Mouse (Mus musculus) heart, adult 2 months (tissue): ENCODE measurements around the gene Dok4.

Source experiments
- CTCF ChIP-seq: fragments of 200-600 bp; IDR thresholded peaks from 2 replicates; pipeline ENCODE4 v1.8.1; 2022; ENCODE audit warnings: antibody characterized with exemption, mild to moderate bottlenecking, moderate library complexity
- EP300 ChIP-seq: fragments of 200-500 bp; IDR thresholded peaks from 2 replicates; pipeline ENCODE4 v1.6.1; 2011; ENCODE audit warnings: low read depth, low read length, control low read depth; ENCODE audit not compliant: insufficient read depth
- POLR2A ChIP-seq: fragments of 200-500 bp; IDR thresholded peaks from 2 replicates; pipeline ENCODE4 v1.6.1; 2011; ENCODE audit warnings: mild to moderate bottlenecking, low read depth, low read length, control low read depth; ENCODE audit not compliant: insufficient read depth

DNA sequence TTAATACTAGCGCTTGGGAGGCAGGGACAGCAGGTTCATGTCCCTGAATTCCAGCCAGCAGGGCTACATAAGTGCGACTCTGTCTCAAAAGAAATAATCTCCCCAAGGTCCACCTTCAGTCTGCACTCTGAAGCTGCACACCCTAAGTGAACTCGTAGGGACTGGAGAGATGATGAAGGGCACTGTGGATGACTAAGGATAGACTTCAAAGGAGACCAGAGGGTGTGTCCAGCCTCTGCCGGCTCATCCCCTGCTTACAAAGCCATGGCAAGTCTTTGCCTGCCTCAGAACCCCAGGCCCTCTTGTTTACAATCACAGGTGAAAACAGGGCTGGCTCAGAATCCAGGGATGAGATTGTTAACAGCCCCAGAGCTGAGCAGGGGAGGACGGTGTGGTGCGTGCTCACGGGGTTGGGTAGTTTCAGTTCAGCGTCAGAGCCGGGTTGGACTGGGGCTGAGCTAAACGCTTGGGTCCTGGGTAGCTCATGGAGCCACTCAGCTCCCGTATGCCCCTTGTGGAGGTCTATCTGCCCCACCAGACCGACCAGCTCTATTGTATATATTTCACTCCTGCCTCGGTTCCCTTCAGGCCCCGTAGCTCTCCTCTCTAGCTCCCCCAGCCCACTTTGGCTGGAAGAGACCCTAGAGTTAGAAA, 12.4 kb upstream of the Dok4 start:
- TF ChIP-seq EP300 (no peak), CTCF (no peak), POLR2A (no peak)
